Mouse (Mus musculus) lung, postnatal 0 days (tissue): ENCODE results near the gene Sms.

Experiments used
- CTCF ChIP-seq: IDR thresholded peaks from 2 replicates; pipeline ENCODE4 v1.5.1; 2016; ENCODE audit warnings: antibody characterized with exemption, mild to moderate bottlenecking
- EP300 ChIP-seq: IDR thresholded peaks from 2 replicates; pipeline ENCODE4 v1.6.1; 2016; ENCODE audit warnings: antibody characterized with exemption, mild to moderate bottlenecking, control low read depth

DNA sequence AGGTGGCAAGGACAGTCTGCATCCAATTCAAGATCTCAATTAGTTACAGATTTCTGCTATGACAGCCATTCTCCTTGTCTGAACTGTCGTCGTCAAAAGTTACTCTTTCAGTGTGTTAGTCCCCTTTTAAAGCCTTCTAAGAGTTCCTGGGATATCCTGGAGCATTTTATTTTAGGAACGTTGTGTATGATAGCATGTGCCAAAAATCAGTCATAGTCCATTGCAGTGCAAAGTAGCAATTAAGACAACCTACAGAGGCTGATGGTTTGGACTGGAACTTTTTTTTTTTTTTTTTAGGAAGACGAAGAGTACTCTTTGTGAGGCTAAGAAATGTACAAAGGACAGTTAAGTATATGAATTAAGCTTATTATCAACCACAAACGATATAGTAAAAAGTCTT, 76.9 kb downstream of the Sms start, which contains the start of gene Phex:
- TF ChIP-seq CTCF (no peak), EP300 (no peak)
